Mouse (Mus musculus) small intestine, adult 2 months (tissue): Measurements from ENCODE around the gene Zbtb40.

Experiments used
- CTCF ChIP-seq: fragments of 200-500 bp; IDR thresholded peaks from 2 replicates; pipeline ENCODE4 v1.5.1; 2012; ENCODE audit warnings: low read depth, mild to moderate bottlenecking, control low read depth, inconsistent platforms, low read length, moderate library complexity, mixed read lengths; ENCODE audit not compliant: insufficient replicate concordance, insufficient read length; ENCODE audit errors: extremely low read depth
- POLR2A ChIP-seq: fragments of 200-500 bp; IDR thresholded peaks from 2 replicates; pipeline ENCODE4 v1.6.1; 2012; ENCODE audit warnings: low read depth, mild to moderate bottlenecking, control low read depth, inconsistent platforms, low read length, moderate library complexity

- no peak for TF ChIP-seq POLR2A
- no peak for TF ChIP-seq CTCF
Measured at GRCm38 (mm10) chr4:136942761-136943160, 105.8 kb downstream of the Zbtb40 start.
